Mouse (Mus musculus) urinary bladder, postnatal 36 days (tissue): ENCODE results near the gene Katnb1.

Experiments used
- DNase-seq, 2 experiments: peaks; one replicate each; pipeline ENCODE4 v3.0.0; 2022; ENCODE audit warnings: low spot score in 2 of 2, mixed read lengths in 1 of 2

Gene Katnb1

GRCm38 (mm10) chr8:95080381-95081341, at the start of gene Katnb1:
TSS of gene Katnb1 (plus strand) at chr8:95081186.
- peak; percentile 94 to 98 for DNase-seq

GRCm38 (mm10) chr8:95037106-95037925, 43.7 kb upstream of the Katnb1 start:
- DNase-seq: peak in 1 of 2 experiments; percentile 36

- DNase-seq: no peak
These were observed 38.9 kb upstream of the Katnb1 start for GRCm38 (mm10) chr8:95041883-95042784.

DNA sequence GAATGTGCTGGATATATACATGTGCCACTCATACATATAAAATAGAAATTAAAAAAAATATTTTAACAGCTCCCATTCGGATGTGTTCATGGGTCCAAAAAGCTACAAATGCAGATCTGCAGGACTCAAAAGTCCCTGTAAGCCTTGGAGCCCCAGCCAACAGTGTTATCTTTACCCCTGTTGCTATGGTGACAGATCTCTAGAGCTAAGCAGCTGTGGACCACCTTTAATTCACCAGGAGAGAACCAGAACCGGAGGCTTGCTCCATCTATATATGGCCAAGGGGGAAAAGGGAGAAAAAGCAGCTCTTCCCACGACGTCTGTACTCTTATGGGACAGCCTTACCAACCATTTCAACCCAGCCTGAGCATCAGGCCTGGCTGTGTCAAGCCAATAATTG, 36.2 kb upstream of the Katnb1 start:
- DNase-seq: no peak

DNA sequence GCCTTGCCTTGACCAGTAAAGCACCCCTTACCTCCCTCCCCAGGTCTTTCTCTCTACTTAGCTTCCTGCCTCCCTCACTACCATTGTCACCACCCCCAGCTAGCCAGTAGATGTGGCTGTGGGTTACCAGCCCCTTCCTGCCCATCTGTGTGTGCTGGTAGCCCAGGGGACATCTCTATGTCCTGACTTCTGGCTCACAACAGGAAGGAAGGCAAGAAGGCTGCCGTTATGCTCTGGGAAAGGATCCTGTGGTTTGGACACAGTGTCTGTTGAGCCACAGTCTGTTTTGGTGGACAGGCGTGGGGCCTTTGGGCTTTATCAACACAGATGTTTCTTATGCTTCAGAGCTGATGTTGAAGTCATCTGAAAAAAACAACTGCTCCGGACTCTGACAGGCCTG, 34.0 kb upstream of the Katnb1 start:
- DNase-seq: no peak

DNA sequence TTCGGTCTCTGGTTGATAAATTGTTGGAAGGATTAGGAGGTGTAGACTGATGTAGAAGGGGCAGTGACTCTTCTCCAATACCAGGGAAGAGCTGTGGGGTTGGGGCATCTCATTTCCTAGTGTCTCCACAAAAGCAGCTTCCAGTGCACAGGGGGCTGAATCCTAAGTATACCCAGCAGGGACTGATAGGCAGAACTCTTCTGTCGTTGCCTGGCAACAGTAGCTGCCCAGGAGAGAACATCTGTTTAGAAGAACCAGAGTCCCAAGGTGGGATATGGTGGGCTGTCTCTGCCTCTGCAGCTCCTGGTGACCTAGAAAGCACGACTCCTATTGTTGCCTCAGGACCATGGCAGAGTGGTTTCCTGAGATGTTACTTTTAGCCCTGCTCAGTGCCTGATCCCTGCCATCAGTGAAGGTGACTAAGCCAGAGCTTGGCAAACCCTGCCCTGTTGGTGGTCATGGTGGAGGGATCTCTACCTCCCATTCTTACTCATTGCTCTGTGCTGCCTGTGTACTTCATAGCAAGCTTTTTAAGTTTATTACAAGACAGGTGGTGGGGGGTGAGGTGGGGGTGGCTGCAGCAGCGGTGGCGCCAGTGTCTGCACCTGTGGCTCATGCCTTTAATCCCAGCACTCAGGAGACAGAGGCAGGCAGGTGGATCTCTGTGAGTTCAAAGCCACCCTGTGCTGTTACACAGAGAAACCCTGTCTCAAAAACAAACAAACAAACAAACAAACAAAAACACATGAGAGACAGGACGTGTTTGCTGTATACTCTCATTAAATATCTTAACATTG, 32.9 kb upstream of the Katnb1 start:
- no peak for DNase-seq

DNA sequence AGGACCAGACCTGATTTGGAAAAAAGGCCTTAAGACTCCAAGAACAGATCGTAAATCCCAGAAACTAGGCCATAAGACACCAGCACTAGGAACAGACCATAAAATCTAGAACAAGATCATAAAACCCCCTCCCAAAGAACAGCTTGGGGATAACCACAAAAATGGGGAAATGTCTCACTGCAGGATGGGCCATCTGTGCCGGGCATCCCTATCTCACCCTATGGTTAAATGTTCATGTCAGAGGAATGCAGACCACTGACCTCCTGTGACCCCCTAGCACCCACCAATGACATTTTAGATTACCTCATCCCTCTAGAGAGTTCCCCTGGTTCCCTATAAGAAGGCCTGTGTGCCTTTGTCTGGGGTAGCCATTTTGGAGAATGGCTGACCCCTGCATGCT, 31.4 kb upstream of the Katnb1 start:
- no peak for DNase-seq

DNA sequence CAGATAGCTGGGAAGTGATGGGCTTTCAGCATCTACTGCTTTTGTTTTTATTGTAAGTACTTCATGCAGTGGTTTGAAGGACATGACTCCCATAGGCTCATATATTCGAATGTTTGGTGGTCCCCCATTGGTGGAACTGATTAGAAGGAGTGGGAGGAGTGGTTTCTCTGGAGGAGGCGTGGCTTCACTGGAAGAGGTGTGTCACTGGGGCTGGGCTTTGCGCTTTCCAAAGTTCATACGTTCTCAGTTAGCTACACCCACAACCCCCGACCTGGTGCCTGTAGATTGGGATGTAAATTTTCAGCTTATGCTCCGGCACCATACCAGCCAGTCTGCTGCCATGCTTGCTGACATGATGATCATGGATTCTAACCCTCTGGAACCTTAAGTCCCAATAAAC, 26.5 kb upstream of the Katnb1 start:
- no peak for DNase-seq

DNA sequence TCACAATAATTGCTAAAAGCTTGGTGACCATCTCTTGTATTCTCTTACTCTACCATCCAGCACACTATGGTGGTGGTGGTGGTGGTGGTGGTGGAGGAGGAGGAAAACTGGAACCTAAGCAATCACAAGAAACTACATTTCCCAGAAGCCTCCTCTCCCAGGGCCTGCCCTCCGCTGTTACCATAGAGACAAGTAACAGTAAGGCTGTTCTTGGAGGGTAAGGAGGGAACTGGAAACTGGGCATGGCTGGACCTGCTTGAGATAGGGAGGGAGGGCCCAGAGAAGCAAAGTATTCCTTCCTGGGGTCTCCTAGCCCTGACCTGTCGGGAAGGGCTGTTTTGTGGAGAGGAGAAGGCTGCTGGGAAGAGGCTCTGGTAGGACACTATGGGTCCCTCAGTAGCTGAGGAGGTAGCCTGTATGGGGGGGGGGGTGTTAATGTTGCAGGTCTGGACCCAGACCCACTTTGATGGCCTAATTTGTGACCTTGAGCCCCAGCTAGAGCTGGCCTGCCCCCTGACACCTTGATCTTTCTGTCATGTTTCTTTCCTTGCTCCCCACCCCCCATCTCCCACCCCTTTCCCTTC, 26.0 kb upstream of the Katnb1 start, which contains the start of gene Drc7:
Gene Drc7 (plus strand): TSS at position 177 of the 584 bp plus-strand sequence.
- DNase-seq: no peak

DNA sequence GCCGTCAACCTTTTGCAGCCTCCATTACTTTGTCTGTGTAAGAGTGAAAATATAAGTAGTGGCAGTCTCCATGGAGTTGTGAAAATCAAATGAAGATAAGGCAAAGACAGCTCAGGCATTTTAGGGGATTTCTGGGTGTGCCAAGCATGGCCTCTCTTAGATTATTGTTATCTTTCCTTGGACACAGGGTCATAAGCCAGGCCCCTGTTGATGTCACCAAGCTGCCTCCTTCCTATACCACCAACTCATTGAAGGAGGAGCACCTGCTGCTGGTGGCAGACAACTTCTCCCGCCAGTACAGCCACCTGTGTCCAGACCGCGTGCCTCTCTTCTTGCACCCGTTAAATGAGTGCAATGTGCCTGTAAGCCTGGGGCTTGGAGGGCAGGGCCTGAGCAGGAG, 24.6 kb upstream of the Katnb1 start:
- no peak for DNase-seq

- DNase-seq: no peak
These were observed 22.3 kb upstream of the Katnb1 start for GRCm38 (mm10) chr8:95058661-95059060.

- no peak for DNase-seq
These were observed 21.0 kb upstream of the Katnb1 start for GRCm38 (mm10) chr8:95059812-95060533.

DNA sequence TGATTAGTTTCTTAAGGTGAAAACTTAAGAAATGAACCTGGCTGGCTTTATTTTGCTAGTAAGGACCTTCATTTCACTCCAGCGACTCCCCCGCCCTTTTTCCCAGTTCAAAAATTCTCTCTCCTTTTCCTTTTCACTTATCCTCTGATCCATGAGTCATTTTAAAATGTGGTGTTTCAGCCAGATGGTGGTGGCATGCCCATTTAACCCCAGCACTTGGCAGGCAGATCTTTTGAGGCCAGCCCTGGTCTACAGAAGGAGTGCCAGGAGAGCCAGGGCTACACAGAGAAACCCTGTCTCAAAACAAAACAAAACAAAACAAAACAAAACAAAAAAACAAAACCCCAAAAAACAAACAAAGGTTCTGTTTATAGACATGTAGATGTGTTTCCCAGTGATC, 16.5 kb upstream of the Katnb1 start:
- DNase-seq: no peak

DNA sequence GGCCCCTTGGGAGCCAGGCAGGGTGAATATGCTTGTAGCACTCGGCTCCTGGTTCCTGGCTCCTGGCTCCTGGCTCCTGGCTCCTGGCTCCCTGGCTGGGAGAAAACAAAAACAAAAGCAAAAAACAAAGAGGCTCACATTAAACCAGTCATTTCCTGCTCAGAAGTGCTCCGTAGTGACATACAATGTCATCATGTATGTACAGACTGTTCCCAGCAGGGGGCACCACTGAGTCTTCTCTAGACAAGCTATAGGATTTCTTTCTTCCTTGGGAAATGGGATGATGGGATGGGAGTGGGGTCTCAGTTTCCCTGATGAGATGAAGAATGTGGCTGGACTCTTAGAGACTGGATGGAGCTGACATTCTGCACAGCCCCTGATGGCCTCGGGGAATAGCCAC, 13.4 kb upstream of the Katnb1 start:
- DNase-seq: peak in 1 of 2 experiments; percentile 35

- no peak for DNase-seq
These were observed 5.5 kb upstream of the Katnb1 start for GRCm38 (mm10) chr8:95075504-95075903.

DNA sequence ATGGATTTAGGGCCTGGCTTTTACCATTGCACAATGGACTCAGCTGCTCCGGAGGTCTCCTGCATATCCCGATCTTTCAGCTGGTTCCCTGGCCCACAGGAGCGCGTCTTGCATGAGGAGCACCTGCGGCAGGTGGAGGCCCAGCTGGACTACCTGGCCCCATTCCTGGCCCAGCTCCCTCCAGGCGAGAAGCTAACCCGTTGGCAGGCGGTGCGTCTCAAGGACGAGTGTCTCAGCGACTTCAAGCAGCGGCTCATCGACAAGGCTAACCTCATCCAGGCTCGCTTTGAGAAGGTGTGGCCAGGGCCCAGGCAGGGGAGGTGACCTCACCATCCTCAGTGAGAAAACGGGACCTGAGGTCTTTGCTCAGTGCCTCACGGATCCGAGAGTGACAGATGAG, 4.8 kb upstream of the Katnb1 start:
- no peak for DNase-seq

DNA sequence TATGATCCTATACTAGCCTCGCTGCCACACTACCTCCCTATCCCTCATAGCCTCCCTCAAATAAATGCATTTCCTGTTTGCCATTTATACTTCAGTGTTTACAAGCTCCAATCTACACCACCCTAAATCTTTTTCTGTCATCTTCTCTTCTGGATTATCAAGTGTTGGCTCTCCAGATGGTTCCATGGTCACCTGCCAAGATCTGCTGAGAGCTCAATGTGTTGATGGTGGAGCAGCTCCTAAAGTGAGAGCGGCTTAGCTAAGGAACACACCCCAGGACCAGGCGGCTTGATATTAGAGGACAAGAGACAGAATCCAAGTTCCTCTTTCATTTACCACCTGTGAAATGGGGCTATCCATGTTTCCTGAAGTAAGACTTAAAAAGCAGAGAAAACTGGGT, 2.9 kb upstream of the Katnb1 start:
- DNase-seq: no peak

- no peak for DNase-seq
These were observed 1.7 kb upstream of the Katnb1 start for GRCm38 (mm10) chr8:95079305-95079704.

- no peak for DNase-seq
These were observed 664 bp downstream of the Katnb1 start for GRCm38 (mm10) chr8:95081650-95082049.

DNA sequence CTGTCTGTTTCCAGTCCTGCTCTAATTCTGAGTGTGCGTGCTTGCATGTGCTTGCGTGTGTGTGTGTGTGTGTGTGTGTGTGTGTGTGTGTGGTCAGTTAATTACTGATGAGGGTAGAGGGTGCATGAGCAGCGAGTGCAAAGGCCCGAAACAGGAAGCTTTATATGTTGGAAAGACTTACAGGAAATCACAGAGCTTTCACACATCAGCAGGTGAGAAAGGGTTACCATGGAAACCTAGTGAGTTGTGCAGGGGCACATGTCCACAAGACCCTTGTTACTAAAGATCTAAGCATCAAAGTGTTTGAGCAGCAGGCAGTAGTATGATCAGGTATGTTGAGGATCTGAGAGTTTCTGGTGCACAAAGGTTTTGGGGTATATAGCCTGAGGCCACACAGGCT, 3.3 kb downstream of the Katnb1 start:
- DNase-seq: no peak
